Mouse (Mus musculus) C2C12 (cell line): ENCODE measurements at regions not wholly inside any gene's neighbourhood (a gene's known extent, or its start where the extent isn't known, plus 50 kb on each side); places are given as distances from the start of the nearest gene placed in this dataset.

Source experiments
- CEBPB ChIP-seq: IDR thresholded peaks from one replicate; pipeline ENCODE4 v1.6.1; 2011; ENCODE audit warnings: low read depth, mild to moderate bottlenecking, control low read depth, moderate library complexity
- CTCF ChIP-seq: IDR thresholded peaks from one replicate; pipeline ENCODE4 v1.5.1; 2011; ENCODE audit not compliant: control insufficient read depth, insufficient read depth, insufficient read length
- FOSL1 ChIP-seq: IDR thresholded peaks from one replicate; pipeline ENCODE4 v1.8.0; 2011; ENCODE audit warnings: mild to moderate bottlenecking, low read length; ENCODE audit not compliant: poor library complexity, insufficient read depth, severe bottlenecking
- MAX ChIP-seq: IDR thresholded peaks from one replicate; pipeline ENCODE4 v1.6.1; 2011; ENCODE audit warnings: mild to moderate bottlenecking, control low read depth
- MYOD1 ChIP-seq: IDR thresholded peaks from one replicate; pipeline ENCODE4 v1.6.1; 2011; ENCODE audit warnings: low read depth; ENCODE audit not compliant: control insufficient read depth, insufficient read length
- MYOG ChIP-seq: IDR thresholded peaks from one replicate; pipeline ENCODE4 v1.6.1; 2011; ENCODE audit not compliant: control insufficient read depth, insufficient read length; ENCODE audit errors: extremely low read depth
- USF1 ChIP-seq: IDR thresholded peaks from one replicate; pipeline ENCODE4 v1.6.1; 2011; ENCODE audit warnings: low read depth, mild to moderate bottlenecking, control low read depth, moderate library complexity

- TF ChIP-seq MAX (no peak), CTCF (no peak), FOSL1 (no peak), MYOD1 (no peak), MYOG (no peak), CEBPB (no peak), USF1 (no peak)
These were observed 250.0 kb upstream of the Nbea start for GRCm38 (mm10) chr3:56433495-56433894.
